Mouse (Mus musculus) kidney, postnatal 25 days (tissue): ENCODE results near the gene AC131692.1.

Source experiments
- DNase-seq, 2 experiments: peaks; one replicate each; pipeline ENCODE4 v3.0.0; 2021; ENCODE audit warnings: mixed read lengths in 2 of 2

The AC131692.1 gene

DNA sequence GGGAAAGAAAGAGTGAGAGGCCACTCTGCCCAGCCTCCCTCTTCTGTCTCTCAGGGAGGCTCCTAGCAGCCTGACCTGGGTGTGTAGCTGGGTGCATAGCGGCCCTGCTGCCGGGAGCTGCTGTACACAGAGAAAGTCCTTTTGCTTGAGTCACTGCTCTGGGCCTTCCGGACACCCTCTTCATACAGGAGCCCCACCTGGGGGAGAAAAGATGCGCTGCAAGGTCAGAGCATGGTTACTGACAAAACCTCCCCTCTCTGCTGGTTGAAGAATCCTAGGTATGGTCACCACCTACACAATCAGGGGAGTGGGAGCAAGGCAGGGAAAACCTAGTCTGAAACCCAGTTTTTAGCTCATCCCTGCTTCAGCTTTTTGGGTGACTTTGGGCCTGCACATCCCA is 25.3 kb upstream of the AC131692.1 start:
- no peak for DNase-seq

GRCm38 (mm10) chr19:6069851-6070250 is 24.4 kb upstream of the AC131692.1 start:
- no peak for DNase-seq

DNA sequence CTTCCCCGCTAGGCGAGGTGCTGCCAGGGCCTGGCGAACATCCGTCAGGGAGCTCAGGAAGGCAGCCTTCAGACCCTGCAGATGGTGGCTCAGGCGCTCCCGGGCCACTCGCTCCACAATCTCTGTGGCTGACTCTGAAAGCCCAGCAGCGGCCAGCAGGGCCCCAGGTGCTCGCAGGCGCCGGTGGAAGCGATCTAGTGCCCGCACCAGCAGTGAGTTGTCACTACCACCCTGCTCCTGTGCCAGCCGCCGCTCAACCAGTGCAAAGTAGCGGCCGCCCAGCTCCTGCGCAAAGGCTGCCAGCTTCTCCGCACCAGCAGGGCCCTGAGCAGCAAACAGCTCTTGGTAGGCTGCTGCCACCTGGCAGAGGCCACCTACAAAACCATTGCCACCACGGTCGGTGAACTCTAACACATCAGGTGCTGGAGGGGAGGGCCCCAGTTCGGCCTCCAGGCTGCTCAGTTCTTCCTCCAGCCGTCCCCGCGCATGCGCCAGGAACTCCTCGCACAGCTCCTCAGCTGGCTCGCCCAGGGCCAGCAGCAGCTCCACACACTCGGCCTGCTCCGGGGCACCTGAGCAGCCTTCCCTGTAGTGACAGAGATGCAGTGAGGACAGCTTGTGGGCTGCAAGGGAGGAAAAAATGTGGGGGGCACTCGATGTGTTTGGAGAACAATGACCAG is 23.5 kb upstream of the AC131692.1 start:
- no peak for DNase-seq

GRCm38 (mm10) chr19:6071261-6071660 is 23.0 kb upstream of the AC131692.1 start:
- DNase-seq: no peak

GRCm38 (mm10) chr19:6073889-6074288 is 20.3 kb upstream of the AC131692.1 start:
- no peak for DNase-seq

GRCm38 (mm10) chr19:6076564-6077393 is 17.4 kb upstream of the AC131692.1 start, which contains the start of gene Vps51:
Vps51 (minus strand) TSS chr19:6077231.
- peak; percentile 91 to 93 for DNase-seq

- DNase-seq: no peak
Measured at GRCm38 (mm10) chr19:6079983-6080480, 14.2 kb upstream of the AC131692.1 start, which contains the start of gene Tmem262. Tmem262 (plus strand) TSS chr19:6080033.

GRCm38 (mm10) chr19:6082156-6082555 is 12.1 kb upstream of the AC131692.1 start, which contains the start of gene Gm28374:
Gm28374 (minus strand) TSS chr19:6082256.
- DNase-seq: no peak

- peak; percentile 97 to 99 for DNase-seq
Measured at GRCm38 (mm10) chr19:6084478-6085248, 9.6 kb upstream of the AC131692.1 start, which contains the start of the genes Zfpl1 and Cdca5. Zfpl1 (minus strand) TSS chr19:6084956. Cdca5 (plus strand) TSS chr19:6084983.

DNA sequence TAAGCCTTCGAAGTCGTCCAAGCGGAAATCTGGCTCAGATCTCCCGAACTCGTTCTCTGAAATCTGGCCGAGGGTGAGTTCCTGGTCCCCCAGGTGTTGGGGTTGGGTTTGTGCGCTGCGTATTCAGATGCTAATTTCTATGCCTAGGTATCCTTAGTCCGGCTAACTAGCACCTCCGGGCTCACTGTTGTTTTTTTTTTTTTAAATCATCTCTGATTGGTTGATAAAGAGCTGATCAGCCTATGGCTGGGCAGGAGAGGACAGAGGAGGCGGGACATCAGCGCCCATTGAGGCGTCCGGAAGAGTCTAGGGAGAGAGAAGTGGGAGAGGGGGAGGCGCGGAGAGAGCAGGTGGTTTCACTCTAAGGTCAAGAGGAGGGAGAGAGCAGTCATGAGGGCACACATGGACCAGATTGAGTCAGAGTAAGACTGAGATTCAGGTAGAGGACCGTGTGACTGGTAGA is 8.8 kb upstream of the AC131692.1 start:
- DNase-seq: peak; percentile 64 to 83

DNA sequence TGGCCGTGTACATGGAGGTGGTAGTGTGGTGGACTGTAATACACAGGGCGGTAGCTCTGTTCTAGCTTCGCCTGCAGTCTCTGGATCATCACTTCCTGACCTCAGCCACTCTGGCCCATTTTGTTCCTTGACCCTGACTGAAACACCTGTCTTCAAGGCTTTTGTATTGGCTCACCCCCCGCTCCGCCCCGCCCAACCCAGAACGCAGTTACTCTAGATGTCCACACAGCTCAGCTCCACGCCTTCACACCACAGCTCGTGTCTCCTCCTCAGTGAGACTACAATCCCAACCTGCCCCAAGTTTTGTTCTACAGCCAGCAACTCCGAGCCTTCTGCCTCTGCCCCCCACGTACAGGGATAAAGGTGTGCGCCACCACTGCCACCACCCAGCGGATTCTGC is 5.4 kb upstream of the AC131692.1 start:
- DNase-seq: no peak

DNA sequence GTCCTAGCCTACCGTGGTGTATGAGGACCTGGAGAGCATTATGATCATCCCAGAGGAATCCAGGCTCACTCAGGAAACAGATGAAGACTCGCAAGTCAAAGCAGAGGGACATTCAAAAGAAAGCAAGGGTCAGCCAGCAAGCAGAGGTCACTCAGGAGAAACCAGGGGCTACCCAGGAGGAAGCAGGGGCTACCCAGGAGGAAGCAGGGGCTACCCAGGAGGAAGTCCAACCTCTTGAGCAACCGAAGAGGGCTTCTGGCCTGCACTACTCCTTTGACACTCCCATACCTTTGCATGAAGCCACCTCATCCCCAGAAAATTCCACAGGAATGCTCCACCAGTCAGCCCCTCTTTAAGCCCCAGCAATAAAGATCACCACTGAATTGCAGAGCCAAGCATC is 3.6 kb downstream of the AC131692.1 start:
- DNase-seq: peak; percentile 17 to 62

- DNase-seq: no peak
Measured at GRCm38 (mm10) chr19:6101186-6101585, 7.0 kb downstream of the AC131692.1 start.

- no peak for DNase-seq
Measured at GRCm38 (mm10) chr19:6102169-6102853, 8.1 kb downstream of the AC131692.1 start.

- no peak for DNase-seq
Measured at GRCm38 (mm10) chr19:6104476-6104875, 10.3 kb downstream of the AC131692.1 start.

DNA sequence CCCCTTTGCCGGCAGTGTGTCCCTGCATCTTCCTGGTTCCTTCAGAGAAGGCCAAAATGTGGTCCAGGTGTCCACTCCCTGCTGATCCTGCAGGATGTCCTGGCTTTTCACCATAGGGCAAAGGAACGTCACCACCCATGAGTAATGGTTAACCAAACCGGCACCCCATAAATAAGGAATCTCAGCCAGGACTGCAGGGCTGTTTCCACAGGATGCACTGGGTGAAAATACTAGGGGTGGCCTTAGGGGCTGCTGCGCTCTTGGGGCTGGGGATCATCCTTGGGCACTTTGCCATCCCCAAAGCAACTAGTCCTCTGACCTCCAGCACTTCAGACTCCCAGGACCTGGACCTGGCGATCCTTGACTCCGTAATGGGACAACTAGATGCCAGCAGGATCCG is 11.4 kb downstream of the AC131692.1 start, which contains the start of gene Naaladl1:
TSS of gene Naaladl1 (plus strand) at position 197 of the 400 bp plus-strand sequence.
- DNase-seq: peak; percentile 13 to 44

GRCm38 (mm10) chr19:6113116-6113515 is 18.9 kb downstream of the AC131692.1 start:
- peak; percentile 19 to 74 for DNase-seq

- peak; percentile 39 to 69 for DNase-seq
Measured at GRCm38 (mm10) chr19:6116113-6116850, 22.1 kb downstream of the AC131692.1 start.

- no peak for DNase-seq
Measured at GRCm38 (mm10) chr19:6117346-6117985, 23.2 kb downstream of the AC131692.1 start.

DNA sequence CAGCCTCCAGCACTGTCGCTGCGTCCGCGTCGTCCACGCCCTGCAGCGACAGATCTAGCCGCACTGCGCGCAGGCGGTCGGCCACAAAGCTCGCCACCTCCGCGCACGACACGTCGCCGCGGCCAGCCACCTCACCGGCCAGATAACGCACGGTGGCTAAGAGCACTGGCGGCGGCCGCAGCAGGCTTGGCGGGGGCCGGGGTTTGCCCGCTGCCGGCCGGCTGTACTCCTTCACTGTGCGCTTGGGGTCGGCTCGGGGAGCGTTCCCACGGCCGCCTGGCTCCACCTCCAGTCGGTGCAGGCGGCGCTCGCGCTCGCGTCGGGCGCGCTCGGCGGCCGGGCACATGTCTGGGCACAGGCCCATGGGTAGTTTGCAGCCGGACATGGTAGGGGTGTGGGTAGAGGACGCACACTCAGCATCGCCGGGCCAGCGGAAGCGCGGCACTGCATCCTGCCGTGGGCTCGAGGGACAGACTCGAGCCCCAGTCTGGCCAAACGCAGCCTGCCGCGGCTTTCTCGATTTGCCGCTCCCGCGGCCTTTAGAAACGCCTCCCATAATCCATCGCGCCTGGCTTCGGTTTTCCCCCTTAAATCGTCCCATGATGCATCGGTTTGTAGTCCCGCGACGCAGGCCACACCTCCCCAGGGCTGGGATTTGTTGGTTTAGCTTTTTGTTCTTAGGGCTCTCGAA is 23.9 kb downstream of the AC131692.1 start, which contains the start of gene Sac3d1:
TSS of gene Sac3d1 (minus strand) at position 665 of the 691 bp plus-strand sequence.
- DNase-seq: peak; percentile 93 to 94
